Mouse (Mus musculus): Measurements from ENCODE around the gene Hoxd3. TPM values are rescaled to one million over a fixed set of nuclear protein-coding genes. Genes with fewer than 3 reads are reported as not detected.

Hoxd3 gene
- polyA plus RNA-seq, 1 experiment from 2014 or later, result 0.08 TPM

DNA sequence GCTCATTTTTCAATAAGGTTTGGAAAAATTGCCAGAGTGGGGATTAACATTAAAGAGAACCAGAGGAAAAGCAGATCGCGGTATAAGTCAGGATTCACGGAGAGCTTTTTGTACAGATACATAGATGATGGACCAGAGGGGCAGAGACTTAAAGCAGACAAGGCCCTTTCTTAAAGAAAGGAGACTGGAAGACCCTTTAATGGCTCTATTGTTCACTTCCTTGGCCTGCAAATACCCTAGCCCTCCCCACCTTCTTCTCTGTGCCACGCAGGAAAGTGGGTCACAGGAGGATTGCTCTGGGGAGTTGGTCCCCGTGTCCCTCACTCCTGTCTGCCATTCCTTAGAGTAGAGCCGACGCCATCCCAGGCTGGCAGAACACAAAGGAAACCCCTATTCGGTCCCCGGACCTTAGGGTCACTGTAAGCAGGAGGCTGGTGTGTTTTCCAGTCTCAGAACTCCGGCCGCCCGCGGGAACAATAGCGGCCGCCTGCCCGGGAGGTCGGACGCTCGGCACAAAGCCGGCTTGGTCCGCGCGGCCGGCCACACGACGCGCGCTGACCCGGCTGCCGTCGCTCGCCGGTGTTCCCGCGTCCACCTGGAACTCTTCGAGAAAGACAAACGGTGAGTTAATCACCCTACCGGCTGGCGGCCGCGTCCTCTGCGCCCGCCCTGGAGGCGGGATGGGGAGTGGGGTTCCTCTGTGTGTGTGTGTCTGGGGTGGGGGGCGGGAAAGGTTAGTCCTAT, 40.9 kb downstream of the Hoxd3 start:
- H3K4me3 ChIP-seq (ENCODE audit: low read depth, low read length), result peak overlapping the region; percentile 2
- peak overlapping the region; percentile 32 for H3K4me2 ChIP-seq (ENCODE audit: low read depth, low read length, severe bottlenecking)
- no peak overlapping the region for H3K27ac ChIP-seq (ENCODE audit: low read depth, low read length)
- H3K27me3 ChIP-seq (ENCODE audit: control insufficient read depth, insufficient read depth, low read length), result peaks cover 88% of the 10 kb centered on the region
- H3K4me1 ChIP-seq (replicated peaks; ENCODE audit: control insufficient read depth, insufficient read depth, low read length), result peaks cover 17% of the 10 kb centered on the region
- no peak for ATAC-seq (replicated peaks; ENCODE audit: low FRiP score)
- under 1% methylated on average over 45 of the region's 45 CpGs for WGBS
- H3K9ac ChIP-seq (ENCODE audit: low read length), result no peak overlapping the region
- no peak for DNase-seq (ENCODE audit: low spot score)
- no peaks in the 10 kb centered on the region for H3K36me3 ChIP-seq (ENCODE audit: control insufficient read depth, insufficient read depth, low read length)
- no peaks in the 10 kb centered on the region for H3K9me3 ChIP-seq (ENCODE audit: control insufficient read depth, low read length)

DNA sequence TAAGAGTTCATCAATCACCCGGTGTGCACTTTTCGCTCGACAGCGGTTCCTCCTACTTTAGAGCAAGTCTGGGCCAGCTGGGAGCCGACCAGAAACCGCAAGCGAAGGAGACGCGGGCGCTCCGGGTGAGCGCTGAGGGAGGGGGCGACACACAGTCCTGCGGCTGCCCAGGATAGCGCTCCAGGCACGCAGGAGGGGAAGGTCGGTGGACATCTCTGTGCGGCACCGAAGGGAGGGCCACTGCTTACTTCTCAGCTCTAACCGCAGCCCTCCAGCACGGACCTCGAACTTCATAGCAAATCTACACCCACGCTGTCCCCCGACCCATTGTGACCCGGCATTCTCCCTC, 41.4 kb downstream of the Hoxd3 start:
- H3K9me3 ChIP-seq (ENCODE audit: control insufficient read depth, low read length), result no peaks in the 10 kb centered on the region
- under 1% methylated on average over 23 of the region's 25 CpGs for WGBS
- no peaks in the 10 kb centered on the region for H3K36me3 ChIP-seq (ENCODE audit: control insufficient read depth, insufficient read depth, low read length)
- H3K4me1 ChIP-seq (replicated peaks; ENCODE audit: control insufficient read depth, insufficient read depth, low read length), result peaks cover 17% of the 10 kb centered on the region
- no peak overlapping the region for H3K9ac ChIP-seq (ENCODE audit: low read length)
- ATAC-seq (replicated peaks; ENCODE audit: low FRiP score) (no peak), DNase-seq (ENCODE audit: low spot score) (peak; percentile 62)
- no peak overlapping the region for H3K27ac ChIP-seq (ENCODE audit: low read depth, low read length)
- H3K4me2 ChIP-seq (ENCODE audit: low read depth, low read length, severe bottlenecking), result peak overlapping the region; percentile 32; the same call in 1 of the 2 replicates
- peaks cover 86% of the 10 kb centered on the region for H3K27me3 ChIP-seq (ENCODE audit: control insufficient read depth, insufficient read depth, low read length)
- peak overlapping the region; percentile 2 for H3K4me3 ChIP-seq (ENCODE audit: low read depth, low read length)

GRCm38 (mm10) chr2:74753711-74754110, 42.0 kb downstream of the Hoxd3 start:
- Histone ChIP-seq H3K9me3 (ENCODE audit: control insufficient read depth, low read length) (no peaks in the 10 kb centered on the region), H3K27ac (ENCODE audit: low read depth, low read length) (no peak overlapping the region), H3K27me3 (ENCODE audit: control insufficient read depth, insufficient read depth, low read length) (peaks cover 87% of the 10 kb centered on the region), H3K36me3 (ENCODE audit: control insufficient read depth, insufficient read depth, low read length) (no peaks in the 10 kb centered on the region), H3K4me2 (ENCODE audit: low read depth, low read length, severe bottlenecking) (no peak overlapping the region), H3K4me1 (replicated peaks; ENCODE audit: control insufficient read depth, insufficient read depth, low read length) (peaks cover 17% of the 10 kb centered on the region), H3K9ac (ENCODE audit: low read length) (no peak overlapping the region), H3K4me3 (ENCODE audit: low read depth, low read length) (no peak overlapping the region)
- 12% methylated on average over 5 of the region's 5 CpGs for WGBS
- ATAC-seq (replicated peaks; ENCODE audit: low FRiP score) (no peak), DNase-seq (ENCODE audit: low spot score) (no peak)

DNA sequence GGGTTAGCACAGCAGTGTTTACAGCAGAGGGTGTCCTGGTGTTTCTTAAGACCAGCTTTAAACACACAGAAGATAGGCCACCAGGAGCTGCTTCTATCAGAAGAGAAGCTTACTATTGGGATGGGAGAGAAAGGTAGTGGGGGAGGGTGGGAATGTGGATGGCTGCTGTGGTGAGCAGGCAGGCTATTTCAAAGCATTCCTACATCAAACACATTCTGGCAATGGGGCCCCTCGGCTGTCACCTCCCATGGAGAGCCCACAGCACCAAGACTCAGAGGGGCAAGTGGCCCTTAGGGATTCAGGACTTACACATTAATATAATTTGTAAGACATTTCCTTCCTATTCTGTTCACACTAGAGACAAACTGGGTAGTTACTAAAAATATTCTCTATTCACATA, 48.4 kb downstream of the Hoxd3 start:
- Histone ChIP-seq H3K27ac (ENCODE audit: low read depth, low read length) (no peak overlapping the region), H3K9me3 (ENCODE audit: control insufficient read depth, low read length) (no peaks in the 10 kb centered on the region), H3K4me1 (replicated peaks; ENCODE audit: control insufficient read depth, insufficient read depth, low read length) (peaks cover 8% of the 10 kb centered on the region), H3K4me2 (ENCODE audit: low read depth, low read length, severe bottlenecking) (no peak overlapping the region), H3K27me3 (ENCODE audit: control insufficient read depth, insufficient read depth, low read length) (peaks cover 79% of the 10 kb centered on the region), H3K36me3 (ENCODE audit: control insufficient read depth, insufficient read depth, low read length) (no peaks in the 10 kb centered on the region), H3K4me3 (ENCODE audit: low read depth, low read length) (no peak overlapping the region), H3K9ac (ENCODE audit: low read length) (no peak overlapping the region)
- ATAC-seq (replicated peaks; ENCODE audit: low FRiP score) (no peak), DNase-seq (ENCODE audit: low spot score) (no peak)
- WGBS, result 0% methylated on average over 1 of the region's 1 CpGs

DNA sequence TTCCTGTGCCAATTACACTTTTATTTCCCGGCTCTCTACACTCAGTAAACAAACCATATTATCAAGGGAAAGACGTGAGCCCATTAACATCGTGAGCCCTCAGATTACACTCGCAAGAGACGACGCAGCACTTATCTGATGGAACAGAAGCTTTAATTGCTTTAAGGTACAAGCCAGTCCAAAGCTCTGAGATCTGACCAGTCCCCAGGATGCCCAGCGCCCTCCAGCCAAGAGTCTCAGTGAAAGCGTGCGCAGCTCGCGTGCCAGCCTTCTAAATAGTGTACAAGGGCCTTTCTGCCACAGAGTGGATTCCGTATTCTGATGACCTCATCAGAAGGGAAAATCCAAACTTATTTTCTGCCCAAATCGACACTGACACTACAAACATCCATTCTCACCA, 50.2 kb downstream of the Hoxd3 start:
- H3K27me3 ChIP-seq (ENCODE audit: control insufficient read depth, insufficient read depth, low read length), result peaks cover 74% of the 10 kb centered on the region
- 8% methylated on average over 13 of the region's 13 CpGs for WGBS
- H3K4me2 ChIP-seq (ENCODE audit: low read depth, low read length, severe bottlenecking), result no peak overlapping the region
- ATAC-seq (replicated peaks; ENCODE audit: low FRiP score) (no peak), DNase-seq (ENCODE audit: low spot score) (no peak)
- H3K4me3 ChIP-seq (ENCODE audit: low read depth, low read length), result no peak overlapping the region
- H3K9ac ChIP-seq (ENCODE audit: low read length), result no peak overlapping the region
- no peaks in the 10 kb centered on the region for H3K9me3 ChIP-seq (ENCODE audit: control insufficient read depth, low read length)
- no peak overlapping the region for H3K27ac ChIP-seq (ENCODE audit: low read depth, low read length)
- H3K4me1 ChIP-seq (replicated peaks; ENCODE audit: control insufficient read depth, insufficient read depth, low read length), result peaks cover 8% of the 10 kb centered on the region
- H3K36me3 ChIP-seq (ENCODE audit: control insufficient read depth, insufficient read depth, low read length), result no peaks in the 10 kb centered on the region

DNA sequence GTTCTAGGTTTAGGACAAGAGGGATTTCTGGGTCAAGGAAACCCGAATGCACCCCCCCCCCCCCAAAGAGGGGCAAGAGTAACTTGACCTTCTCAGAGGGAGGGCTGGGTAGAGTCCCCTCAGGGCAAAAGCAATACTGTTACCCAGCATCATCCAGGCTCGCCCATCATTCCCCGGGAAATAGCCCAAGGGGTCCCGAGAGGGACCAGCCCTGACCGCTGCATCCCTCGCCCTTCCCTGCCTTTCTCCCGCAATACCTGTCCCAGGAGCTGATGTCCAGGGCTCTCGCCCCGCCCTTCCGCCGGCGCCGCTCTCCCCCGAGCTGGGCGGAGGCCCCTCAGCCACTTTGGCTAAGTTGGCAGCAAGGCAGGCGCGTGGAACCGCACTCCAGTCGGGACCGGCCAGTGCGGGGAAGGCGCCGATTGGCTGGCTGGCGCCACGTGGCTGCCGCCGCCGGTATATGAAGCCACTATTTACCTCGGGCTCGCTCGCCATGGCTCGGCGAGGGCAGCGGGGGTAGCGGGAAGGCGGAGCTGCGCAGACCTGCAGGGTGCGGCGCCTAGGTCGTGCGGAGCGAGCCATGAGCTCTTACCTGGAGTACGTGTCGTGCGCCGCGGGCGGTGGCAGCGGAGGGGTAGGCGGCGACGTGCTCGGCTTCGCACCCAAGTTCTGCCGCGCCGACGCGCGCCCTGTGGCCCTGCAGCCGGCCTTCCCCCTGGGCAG, 51.0 kb downstream of the Hoxd3 start, which contains the start of gene Hoxd1:
Hoxd1 (plus strand) TSS at position 459 of the 723 bp plus-strand sequence.
- Histone ChIP-seq H3K9me3 (ENCODE audit: control insufficient read depth, low read length) (no peaks in the 10 kb centered on the region), H3K4me3 (ENCODE audit: low read depth, low read length) (peak within 1 kb of the TSS; percentile 40), H3K27me3 (ENCODE audit: control insufficient read depth, insufficient read depth, low read length) (peaks cover 71% of the 10 kb centered on the region), H3K9ac (ENCODE audit: low read length) (no peak within 1 kb of the TSS), H3K4me2 (ENCODE audit: low read depth, low read length, severe bottlenecking) (peak within 1 kb of the TSS; percentile 69), H3K4me1 (replicated peaks; ENCODE audit: control insufficient read depth, insufficient read depth, low read length) (peaks cover 8% of the 10 kb centered on the region), H3K27ac (ENCODE audit: low read depth, low read length) (no peak within 1 kb of the TSS), H3K36me3 (ENCODE audit: control insufficient read depth, insufficient read depth, low read length) (no peaks in the 10 kb centered on the region)
- DNase-seq (ENCODE audit: low spot score) (peak; percentile 80), ATAC-seq (replicated peaks; ENCODE audit: low FRiP score) (peak; percentile 63; the same call in 1 of the 2 replicates)
- WGBS, result 1% methylated on average over 61 of the region's 61 CpGs

- WGBS, result 3% methylated on average over 49 of the region's 53 CpGs
- ATAC-seq (replicated peaks; ENCODE audit: low FRiP score) (0 out of 2 replicates have a peak, but pooled peaks have one; percentile 36), DNase-seq (ENCODE audit: low spot score) (no peak)
- Histone ChIP-seq H3K4me2 (ENCODE audit: low read depth, low read length, severe bottlenecking) (peak overlapping the region; percentile 69), H3K9me3 (ENCODE audit: control insufficient read depth, low read length) (no peaks in the 10 kb centered on the region), H3K27ac (ENCODE audit: low read depth, low read length) (no peak overlapping the region), H3K4me3 (ENCODE audit: low read depth, low read length) (peak overlapping the region; percentile 40), H3K36me3 (ENCODE audit: control insufficient read depth, insufficient read depth, low read length) (no peaks in the 10 kb centered on the region), H3K27me3 (ENCODE audit: control insufficient read depth, insufficient read depth, low read length) (peaks cover 66% of the 10 kb centered on the region), H3K9ac (ENCODE audit: low read length) (no peak overlapping the region), H3K4me1 (replicated peaks; ENCODE audit: control insufficient read depth, insufficient read depth, low read length) (peaks cover 8% of the 10 kb centered on the region)
These were observed 51.6 kb downstream of the Hoxd3 start for GRCm38 (mm10) chr2:74763245-74763735.

DNA sequence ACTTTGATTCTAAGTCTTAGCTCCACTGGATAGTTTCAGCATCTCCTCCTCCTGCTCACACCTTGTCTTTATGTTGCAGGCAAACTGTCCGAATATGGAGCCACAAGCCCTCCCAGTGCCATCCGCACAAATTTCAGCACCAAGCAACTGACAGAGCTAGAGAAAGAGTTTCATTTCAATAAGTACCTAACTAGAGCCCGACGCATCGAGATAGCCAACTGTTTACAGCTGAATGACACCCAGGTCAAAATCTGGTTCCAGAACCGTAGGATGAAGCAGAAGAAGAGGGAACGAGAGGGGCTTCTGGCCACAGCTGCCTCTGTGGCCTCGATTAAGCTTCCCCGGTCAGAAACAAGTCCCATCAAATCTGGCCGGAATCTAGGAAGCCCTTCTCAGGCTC, 52.2 kb downstream of the Hoxd3 start:
- no peak overlapping the region for H3K4me3 ChIP-seq (ENCODE audit: low read depth, low read length)
- H3K4me2 ChIP-seq (ENCODE audit: low read depth, low read length, severe bottlenecking), result no peak overlapping the region

More for the DNA sequence above, 52.2 kb downstream of the Hoxd3 start:
- H3K9me3 ChIP-seq (ENCODE audit: control insufficient read depth, low read length), result no peaks in the 10 kb centered on the region
- H3K9ac ChIP-seq (ENCODE audit: low read length), result no peak overlapping the region
- 49% methylated on average over 10 of the region's 10 CpGs for WGBS
- peaks cover 62% of the 10 kb centered on the region for H3K27me3 ChIP-seq (ENCODE audit: control insufficient read depth, insufficient read depth, low read length)
- H3K27ac ChIP-seq (ENCODE audit: low read depth, low read length), result no peak overlapping the region
- no peaks in the 10 kb centered on the region for H3K36me3 ChIP-seq (ENCODE audit: control insufficient read depth, insufficient read depth, low read length)
- H3K4me1 ChIP-seq (replicated peaks; ENCODE audit: control insufficient read depth, insufficient read depth, low read length), result peaks cover 8% of the 10 kb centered on the region
- no peak for DNase-seq (ENCODE audit: low spot score)
- no peak for ATAC-seq (replicated peaks; ENCODE audit: low FRiP score)

All from forebrain, embryonic 11.5 days (tissue).